Mouse (Mus musculus) G1E (cell line): ENCODE results near the gene Tstd1.

Source experiments
- CTCF ChIP-seq: IDR thresholded peaks from 2 replicates; pipeline ENCODE4 v1.5.1; 2012; ENCODE audit warnings: low read depth, low read length, inconsistent platforms, mixed read lengths
- GATA1 ChIP-seq: IDR thresholded peaks from 2 replicates; pipeline ENCODE4 v1.6.1; 2012; ENCODE audit warnings: borderline replicate concordance, low read length, inconsistent platforms, mixed read lengths
- GATA2 ChIP-seq: IDR thresholded peaks from 2 replicates; pipeline ENCODE4 v1.6.1; 2012; ENCODE audit warnings: low read depth, low read length, inconsistent platforms, borderline replicate concordance
- POLR2AphosphoS5 ChIP-seq: IDR thresholded peaks from 2 replicates; pipeline ENCODE4 v1.6.1; 2012; ENCODE audit warnings: low read depth, low read length, inconsistent platforms; ENCODE audit not compliant: insufficient replicate concordance
- TAL1 ChIP-seq: conservative IDR thresholded peaks from 2 replicates; pipeline ENCODE4 v1.6.1; 2012; ENCODE audit warnings: low read depth, low read length, inconsistent platforms, mixed read lengths

DNA sequence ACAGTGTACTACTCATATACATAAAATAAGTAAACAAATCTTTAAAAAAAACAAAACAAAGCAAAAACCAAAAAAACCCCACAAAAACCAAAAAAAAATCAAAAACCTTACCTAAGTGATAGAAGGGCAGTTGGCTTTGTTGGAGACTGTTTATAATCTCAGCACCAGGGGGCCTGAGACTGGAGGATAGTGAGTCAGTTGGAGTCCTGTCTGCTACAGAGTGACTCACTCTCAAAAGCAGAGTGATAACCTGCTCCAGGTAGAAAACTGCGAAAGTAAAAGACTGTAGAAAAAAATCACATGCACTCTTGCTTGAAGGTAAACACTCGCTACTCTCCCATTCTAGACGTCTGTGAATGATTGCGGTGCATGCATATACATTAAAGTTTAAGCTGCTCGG, 26.4 kb downstream of the Tstd1 start:
- TF ChIP-seq GATA1 (no peak), CTCF (no peak), GATA2 (no peak), TAL1 (no peak), POLR2AphosphoS5 (no peak)
